Comparison of ENCODE assay signal across 8 mouse cellular contexts in genomic region chr5:93092857-93093622, GRCm38 (mm10). TPM values are rescaled to one million over a fixed set of nuclear protein-coding genes. Genes with fewer than 3 reads are reported as not detected.
DNase-seq lines count a peak whose midpoint lies in the region; ATAC-seq and TF ChIP-seq lines count a peak whose summit lies in the region.

Gene Sept11 (plus strand): TSS chr5:93093437.

- TF ChIP-seq EP300 in CH12.LX (IDR thresholded peaks at IDR 0.05; ENCODE audit: low read length) = no peak
- TF ChIP-seq EP300 in heart, postnatal 0 days (IDR thresholded peaks at IDR 0.05; ENCODE audit: low read depth) = peak; percentile 51; the same call in 1 of the 2 replicates

- in situ Hi-C loops in CH12.LX (cut with MboI; ENCODE audit: low pct_ligation_motif_present, low pct_unique_long_range_greater_than_20kb, low sequenced_read_pairs) = loop anchor here (5.0 kb wide), 2 partner anchors 64 to 174 kb away; partner anchors contain the start of gene Ccng2

- peaks cover 44% of the 10 kb centered on the region for H3K79me2 ChIP-seq in CH12.LX (replicated peaks; ENCODE audit: control insufficient read depth, extremely low read depth, insufficient read depth, poor library complexity, severe bottlenecking)

- peak; percentile 92 for TF ChIP-seq POLR2A in CH12.LX (IDR thresholded peaks at IDR 0.05; ENCODE audit: low read depth, low read length)
- no peak; the same call in 1 of the 2 replicates for TF ChIP-seq POLR2A in testis, adult 2 months (IDR thresholded peaks at IDR 0.05; ENCODE audit: control insufficient read depth, low read depth, low read length)

- H3K9ac ChIP-seq in CH12.LX (ENCODE audit: insufficient read depth, low read depth) = peak within 1 kb of the TSS; percentile 90
- peak within 1 kb of the TSS; percentile 91 for H3K9ac ChIP-seq in forebrain, embryonic 12.5 days
- H3K9ac ChIP-seq in heart, postnatal 0 days (replicated peaks; ENCODE audit: low read depth, low read length) = peak within 1 kb of the TSS; percentile 70
- H3K9ac ChIP-seq in liver, embryonic 16.5 days (ENCODE audit: low read depth, low read length) = peak within 1 kb of the TSS; percentile 65
- peak within 1 kb of the TSS; percentile 93 for H3K9ac ChIP-seq in neural tube, embryonic 13.5 days

- dilution Hi-C loops in CH12.LX (cut with MboI; ENCODE audit: extremely low pct_ligation_motif_present, extremely low pct_unique_long_range_greater_than_20kb, low sequenced_read_pairs) = no loop called here

- WGBS in forebrain, embryonic 12.5 days = under 1% methylated on average over 63 of the region's 63 CpGs
- under 1% methylated on average over 62 of the region's 63 CpGs for WGBS in heart, postnatal 0 days
- under 1% methylated on average over 63 of the region's 63 CpGs for WGBS in liver, embryonic 16.5 days (ENCODE audit: insufficient replicate concordance)
- WGBS in neural tube, embryonic 13.5 days = under 1% methylated on average over 63 of the region's 63 CpGs

- H3K4me3 ChIP-seq in CH12.LX (replicated peaks in 1 of 3; ENCODE audit: low read depth in 2 of 3, low read length in 2 of 3, poor library complexity in 1 of 3) = peak within 1 kb of the TSS; percentile 78 to 94 (median 86)
- peak within 1 kb of the TSS; percentile 90 for H3K4me3 ChIP-seq in forebrain, embryonic 12.5 days (replicated peaks)
- H3K4me3 ChIP-seq in heart, postnatal 0 days (ENCODE audit: low read depth, low read length) = peak within 1 kb of the TSS; percentile 77
- peak within 1 kb of the TSS; percentile 66 for H3K4me3 ChIP-seq in liver, embryonic 16.5 days (ENCODE audit: low read depth, low read length)
- peak within 1 kb of the TSS; percentile 65 for H3K4me3 ChIP-seq in neural tube, embryonic 13.5 days
- peak within 1 kb of the TSS; percentile 79 for H3K4me3 ChIP-seq in testis, adult 2 months (ENCODE audit: control insufficient read depth, low read depth, low read length)

- no peaks in the 10 kb centered on the region for H3K27me3 ChIP-seq in CH12.LX (replicated peaks)
- H3K27me3 ChIP-seq in forebrain, embryonic 12.5 days = no peaks in the 10 kb centered on the region
- H3K27me3 ChIP-seq in heart, postnatal 0 days (ENCODE audit: control insufficient read depth, insufficient read depth, low read length) = no peaks in the 10 kb centered on the region
- no peaks in the 10 kb centered on the region for H3K27me3 ChIP-seq in liver, embryonic 16.5 days (ENCODE audit: control insufficient read depth, insufficient read depth, low read depth, low read length)
- no peaks in the 10 kb centered on the region for H3K27me3 ChIP-seq in neural tube, embryonic 13.5 days
- H3K27me3 ChIP-seq in testis, adult 2 months (ENCODE audit: control insufficient read depth, insufficient read depth, low read length) = no peaks in the 10 kb centered on the region

- H3K27ac ChIP-seq in CH12.LX (ENCODE audit: insufficient read depth, low read depth) = peak within 1 kb of the TSS; percentile 53
- H3K27ac ChIP-seq in forebrain, embryonic 12.5 days = peak within 1 kb of the TSS; percentile 98
- H3K27ac ChIP-seq in heart, postnatal 0 days (ENCODE audit: low read depth) = peak within 1 kb of the TSS; percentile 83
- peak within 1 kb of the TSS; percentile 10; the same call in 1 of the 2 replicates for H3K27ac ChIP-seq in liver, embryonic 16.5 days (ENCODE audit: low read length)
- peak within 1 kb of the TSS; percentile 96 for H3K27ac ChIP-seq in neural tube, embryonic 13.5 days (replicated peaks)
- 0 out of 2 replicates have a peak within 1 kb of the TSS, but pooled peaks have one; percentile 51 for H3K27ac ChIP-seq in testis, adult 2 months (ENCODE audit: control insufficient read depth, insufficient read depth, low read depth, low read length)

- TF ChIP-seq CTCF in CH12.LX (conservative IDR thresholded peaks at IDR 0.05 in 1 of 2, IDR thresholded peaks at IDR 0.05 in 1 of 2; ENCODE audit: low read depth in 2 of 2, low read length in 2 of 2) = no peak
- no peak for TF ChIP-seq CTCF in heart, postnatal 0 days (IDR thresholded peaks at IDR 0.05; ENCODE audit: low read depth)
- TF ChIP-seq CTCF in testis, adult 2 months (IDR thresholded peaks at IDR 0.05; ENCODE audit: control insufficient read depth, insufficient read depth, insufficient replicate concordance, low read depth, low read length) = no peak

- no peak for TF ChIP-seq RAD21 in CH12.LX (IDR thresholded peaks at IDR 0.05; ENCODE audit: low read depth, low read length)

- H3K36me3 ChIP-seq in CH12.LX (replicated peaks in 1 of 2; ENCODE audit: control insufficient read depth in 1 of 2, insufficient read depth in 1 of 2, low read length in 1 of 2) = no peaks in the 10 kb centered on the region
- no peaks in the 10 kb centered on the region for H3K36me3 ChIP-seq in forebrain, embryonic 12.5 days (replicated peaks)
- H3K36me3 ChIP-seq in heart, postnatal 0 days (replicated peaks; ENCODE audit: control insufficient read depth, insufficient read depth, low read length) = no peaks in the 10 kb centered on the region
- H3K36me3 ChIP-seq in liver, embryonic 16.5 days (ENCODE audit: control insufficient read depth, insufficient read depth) = no peaks in the 10 kb centered on the region
- no peaks in the 10 kb centered on the region for H3K36me3 ChIP-seq in neural tube, embryonic 13.5 days
- H3K36me3 ChIP-seq in testis, adult 2 months (ENCODE audit: control insufficient read depth, insufficient read depth, low read length) = no peaks in the 10 kb centered on the region

- peak within 1 kb of the TSS; percentile 92 for H3K4me2 ChIP-seq in CH12.LX (ENCODE audit: insufficient read depth, low read depth, poor library complexity, severe bottlenecking)
- H3K4me2 ChIP-seq in forebrain, embryonic 12.5 days = peak within 1 kb of the TSS; percentile 94
- peak within 1 kb of the TSS; percentile 86 for H3K4me2 ChIP-seq in heart, postnatal 0 days (ENCODE audit: low read depth, low read length)
- peak within 1 kb of the TSS; percentile 85 for H3K4me2 ChIP-seq in liver, embryonic 16.5 days (ENCODE audit: low read depth, low read length)
- peak within 1 kb of the TSS; percentile 90 for H3K4me2 ChIP-seq in neural tube, embryonic 13.5 days

- peak; percentile 93 for ATAC-seq in forebrain, embryonic 12.5 days (ENCODE audit: low FRiP score)
- ATAC-seq in heart, postnatal 0 days (ENCODE audit: insufficient read depth, low read depth) = peak; percentile 88
- peak; percentile 90 for ATAC-seq in liver, embryonic 16.5 days (ENCODE audit: low read depth)
- peak; percentile 93 for ATAC-seq in neural tube, embryonic 13.5 days (ENCODE audit: low read depth)

- H3K4me1 ChIP-seq in CH12.LX (ENCODE audit: control insufficient read depth in 1 of 2, insufficient read depth in 2 of 2) = peaks cover 6 to 47% of the 10 kb centered on the region in 2 experiments; a peak in 3 of 4 replicates
- peaks cover 52% of the 10 kb centered on the region for H3K4me1 ChIP-seq in forebrain, embryonic 12.5 days
- H3K4me1 ChIP-seq in heart, postnatal 0 days (ENCODE audit: control insufficient read depth, insufficient read depth) = peaks cover 19% of the 10 kb centered on the region
- peaks cover 10% of the 10 kb centered on the region for H3K4me1 ChIP-seq in liver, embryonic 16.5 days (ENCODE audit: control insufficient read depth, low read depth, low read length)
- peaks cover 56% of the 10 kb centered on the region for H3K4me1 ChIP-seq in neural tube, embryonic 13.5 days (replicated peaks)
- H3K4me1 ChIP-seq in testis, adult 2 months (ENCODE audit: control insufficient read depth, insufficient read depth, low read length) = peaks cover 15% of the 10 kb centered on the region

- H3K9me3 ChIP-seq in CH12.LX (replicated peaks; ENCODE audit: low read length) = no peaks in the 10 kb centered on the region
- H3K9me3 ChIP-seq in forebrain, embryonic 12.5 days = no peaks in the 10 kb centered on the region
- no peaks in the 10 kb centered on the region for H3K9me3 ChIP-seq in heart, postnatal 0 days (replicated peaks; ENCODE audit: control insufficient read depth, low read length)
- H3K9me3 ChIP-seq in liver, embryonic 16.5 days (replicated peaks; ENCODE audit: control insufficient read depth, low read length) = no peaks in the 10 kb centered on the region
- H3K9me3 ChIP-seq in neural tube, embryonic 13.5 days = no peaks in the 10 kb centered on the region

- DNase-seq in CH12.LX (ENCODE audit: extremely low read depth) = peak; percentile 78
- peak; percentile 74 for DNase-seq in c-Kit-positive CD71-positive TER-119-negative erythroid progenitor cells, embryonic 14.5 days (ENCODE audit: low read depth)
- DNase-seq in heart, postnatal 0 days (ENCODE audit: low spot score) = peak; percentile 89
- peak; percentile 96 to 98 for DNase-seq in kidney, postnatal 4 days

TF ChIP-seq in CH12.LX, 34 proteins besides CTCF, POLR2A, EP300 and RAD21 (continues in another document):
- TF ChIP-seq NELFE (IDR thresholded peaks at IDR 0.05; ENCODE audit: low read depth, low read length) = peak; percentile 94
- TF ChIP-seq MYC (IDR thresholded peaks at IDR 0.05; ENCODE audit: low read depth, low read length) = peak; percentile 76
- no peak for TF ChIP-seq UBTF (IDR thresholded peaks at IDR 0.05; ENCODE audit: low read depth, low read length)
- no peak for TF ChIP-seq USF1 (IDR thresholded peaks at IDR 0.05; ENCODE audit: low read depth, low read length)
- TF ChIP-seq RCOR1 (conservative IDR thresholded peaks at IDR 0.05; ENCODE audit: low read depth, low read length) = no peak
- no peak for TF ChIP-seq ETS1 (conservative IDR thresholded peaks at IDR 0.05; ENCODE audit: low read depth, low read length)
- peak; percentile 75; the same call in 1 of the 2 replicates for TF ChIP-seq POLR2AphosphoS2 (IDR thresholded peaks at IDR 0.05; ENCODE audit: low read depth, low read length)
- TF ChIP-seq GABPA (IDR thresholded peaks at IDR 0.05; ENCODE audit: insufficient replicate concordance, low read depth, low read length) = no peak
- TF ChIP-seq KAT2A (IDR thresholded peaks at IDR 0.05; ENCODE audit: insufficient replicate concordance, low read length) = no peak
- peak; percentile 79 for TF ChIP-seq TBP (conservative IDR thresholded peaks at IDR 0.05; ENCODE audit: low read depth, low read length)
- peak; percentile 100 for TF ChIP-seq CHD1 (IDR thresholded peaks at IDR 0.05; ENCODE audit: low read depth, low read length)
- TF ChIP-seq MAZ (IDR thresholded peaks at IDR 0.05; ENCODE audit: low read depth, low read length) = 0 out of 2 replicates have a peak, but pooled peaks have one; percentile 33

RNA-seq across cellular contexts. Expression of gene Sept11, which starts in this region (rescaled TPM):
- total RNA-seq in CH12.LX (2012; rRNA removed) = 72.3 and 76.5 TPM in 2 replicates
- 66.5 and 78.5 TPM in 2 replicates for total RNA-seq in CH12.LX (2014; rRNA removed)
- 138 and 159 TPM in 2 replicates for polyA plus RNA-seq in CH12.LX (2012; ENCODE audit: insufficient read length, low read depth)
- polyA plus RNA-seq in forebrain, embryonic 12.5 days (2016; fragmentation: Nextera tagmentation; extraction: Ambion mirVana) = 302 and 335 TPM in 2 replicates
- total RNA-seq in heart, postnatal 0 days (2014; rRNA removed; ENCODE audit: low replicate concordance) = 38.2 and 52.2 TPM in 2 replicates
- 47.6 and 49.5 TPM in 2 replicates for polyA plus RNA-seq in heart, postnatal 0 days (2015; fragmentation: Nextera tagmentation; extraction: Ambion mirVana)
- polyA plus RNA-seq in liver, embryonic 16.5 days (2015; fragmentation: Nextera tagmentation; extraction: Ambion mirVana) = 20.4 and 21.4 TPM in 2 replicates
- polyA plus RNA-seq in neural tube, embryonic 13.5 days (2015; fragmentation: Nextera tagmentation; extraction: Ambion mirVana) = 156 and 189 TPM in 2 replicates
- polyA plus RNA-seq in testis, adult 2 months (2012; rRNA removed) = 2.6 and 3.4 TPM in 2 replicates

Comparison
In these comparisons a context has a peak if more than half of its experiments do, and no peak if none do; other contexts are left out.
1. Peak in every context shown above with its lines: DNase-seq, ATAC-seq, H3K4me3 ChIP-seq and H3K27ac ChIP-seq.
2. H3K27ac ChIP-seq: peak in every context shown above with its lines; median percentile 98 in forebrain, embryonic 12.5 days; 96 in neural tube, embryonic 13.5 days; 83 in heart, postnatal 0 days; 53 in CH12.LX; 51 in testis, adult 2 months; 10 in liver, embryonic 16.5 days.